Mouse (Mus musculus): ENCODE data around the gene Lman2. TPM values are rescaled to one million over a fixed set of nuclear protein-coding genes. Genes with fewer than 3 reads are reported as not detected.

The Lman2 gene
- polyA plus RNA-seq, 1 experiment from 2014 or later = 71.6 TPM

DNA sequence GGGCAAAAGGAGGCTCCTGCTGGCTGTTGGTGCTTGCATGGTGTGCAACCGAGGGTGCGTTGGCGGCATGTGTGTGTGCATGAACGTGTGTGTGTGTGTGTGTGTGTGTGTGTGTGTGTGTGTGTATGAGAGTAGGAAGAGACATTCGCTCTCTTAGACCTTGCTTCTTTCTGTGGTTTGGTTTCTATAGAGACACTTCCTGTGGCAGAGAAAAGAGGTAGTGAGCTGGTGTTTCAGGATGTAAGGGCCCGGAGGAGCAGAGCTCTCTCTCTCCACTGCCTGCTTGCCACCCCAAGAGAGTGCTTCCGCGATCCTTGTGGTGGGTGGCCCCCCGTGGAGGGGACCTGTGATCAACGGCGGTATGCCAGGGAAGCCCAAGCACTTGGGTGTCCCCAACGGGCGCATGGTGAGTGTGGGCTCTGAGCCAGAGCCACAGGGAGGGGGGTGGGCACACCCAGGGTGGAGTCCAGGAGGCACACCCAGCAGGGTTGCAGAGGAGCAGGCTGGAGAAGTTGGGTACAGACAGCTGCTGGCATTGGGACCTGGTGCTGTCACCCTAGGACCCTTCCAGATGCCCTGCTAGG lies 7.0 kb upstream of the Lman2 start, which contains the start of gene Rgs14:
Rgs14 (plus strand) TSS at position 202 of the 584 bp plus-strand sequence.
- peak; percentile 44; the same call in 1 of the 2 replicates for ATAC-seq (replicated peaks; ENCODE audit: insufficient number of reproducible peaks, insufficient read depth, low FRiP score, low read depth)
- 43% methylated on average over 13 of the region's 13 CpGs for WGBS
- Histone ChIP-seq H3K36me3 (no peaks in the 10 kb centered on the region), H3K4me3 (peak within 1 kb of the TSS; percentile 31), H3K27ac (no peak within 1 kb of the TSS), H3K9ac (peak within 1 kb of the TSS; percentile 38; the same call in 1 of the 2 replicates), H3K27me3 (peaks cover 50% of the 10 kb centered on the region), H3K9me3 (replicated peaks) (no peaks in the 10 kb centered on the region), H3K4me1 (replicated peaks) (peaks cover 7% of the 10 kb centered on the region), H3K4me2 (peak within 1 kb of the TSS; percentile 37)

DNA sequence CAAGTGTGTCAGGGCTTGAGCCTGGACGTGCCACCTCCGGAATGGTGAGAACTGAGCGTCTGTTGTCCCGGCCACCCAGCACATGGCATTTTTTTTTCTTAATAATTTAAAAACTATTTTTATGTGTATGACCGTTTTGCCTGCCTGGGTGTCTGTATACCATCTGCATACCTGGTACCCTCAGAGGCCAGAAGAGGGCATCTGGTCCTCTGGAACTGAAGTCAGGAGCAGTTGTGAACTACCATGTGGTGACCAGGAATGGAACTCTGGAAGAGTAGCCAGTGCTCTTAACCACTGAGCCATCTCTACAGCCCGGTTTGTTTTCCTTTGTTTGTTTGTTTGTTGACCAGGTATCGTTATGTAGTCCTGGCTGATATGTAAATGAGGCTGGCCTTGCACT lies 5.8 kb upstream of the Lman2 start:
- no peak overlapping the region for H3K4me3 ChIP-seq
- ATAC-seq (replicated peaks; ENCODE audit: insufficient number of reproducible peaks, insufficient read depth, low FRiP score, low read depth) = no peak
- no peaks in the 10 kb centered on the region for H3K36me3 ChIP-seq
- 70% methylated on average over 7 of the region's 7 CpGs for WGBS
- H3K27me3 ChIP-seq = peaks cover 37% of the 10 kb centered on the region
- H3K4me1 ChIP-seq (replicated peaks) = peaks cover 7% of the 10 kb centered on the region
- H3K4me2 ChIP-seq = no peak overlapping the region
- H3K9ac ChIP-seq = no peak overlapping the region
- H3K9me3 ChIP-seq (replicated peaks) = no peaks in the 10 kb centered on the region
- H3K27ac ChIP-seq = no peak overlapping the region

DNA sequence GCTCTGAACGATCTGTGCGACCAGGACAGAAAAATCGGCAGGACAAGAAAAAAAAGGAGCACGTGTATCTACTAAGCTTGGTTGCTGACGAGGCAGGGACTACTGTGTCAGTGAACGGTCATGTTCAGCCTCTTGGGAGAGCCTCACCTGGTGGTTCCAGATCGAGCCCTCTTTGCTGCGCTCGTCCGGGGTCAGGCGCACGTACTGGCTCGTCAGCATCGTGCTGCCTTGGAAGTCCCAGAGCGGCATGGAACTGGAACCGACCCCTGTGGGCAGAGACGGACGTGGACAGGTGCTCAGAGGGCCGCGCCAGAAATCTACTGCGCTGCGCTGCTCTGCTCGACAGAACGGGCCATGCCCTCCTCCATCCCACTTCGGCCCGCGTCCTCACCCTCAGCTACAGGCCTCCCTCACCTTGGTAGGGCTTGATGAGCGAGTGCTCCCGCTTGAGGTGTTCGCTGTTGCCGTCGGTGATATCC lies 570 bp downstream of the Lman2 start:
- Histone ChIP-seq H3K4me2 (peak overlapping the region; percentile 75), H3K9me3 (replicated peaks) (no peaks in the 10 kb centered on the region), H3K4me1 (replicated peaks) (peaks cover 21% of the 10 kb centered on the region), H3K9ac (peak overlapping the region; percentile 93), H3K36me3 (peaks cover 24% of the 10 kb centered on the region), H3K4me3 (peak overlapping the region; percentile 90), H3K27me3 (peaks cover 2% of the 10 kb centered on the region; the same call in 1 of the 2 replicates), H3K27ac (peak overlapping the region; percentile 95)
- ATAC-seq (replicated peaks; ENCODE audit: insufficient number of reproducible peaks, insufficient read depth, low FRiP score, low read depth) = peak; percentile 33
- under 1% methylated on average over 32 of the region's 32 CpGs for WGBS

DNA sequence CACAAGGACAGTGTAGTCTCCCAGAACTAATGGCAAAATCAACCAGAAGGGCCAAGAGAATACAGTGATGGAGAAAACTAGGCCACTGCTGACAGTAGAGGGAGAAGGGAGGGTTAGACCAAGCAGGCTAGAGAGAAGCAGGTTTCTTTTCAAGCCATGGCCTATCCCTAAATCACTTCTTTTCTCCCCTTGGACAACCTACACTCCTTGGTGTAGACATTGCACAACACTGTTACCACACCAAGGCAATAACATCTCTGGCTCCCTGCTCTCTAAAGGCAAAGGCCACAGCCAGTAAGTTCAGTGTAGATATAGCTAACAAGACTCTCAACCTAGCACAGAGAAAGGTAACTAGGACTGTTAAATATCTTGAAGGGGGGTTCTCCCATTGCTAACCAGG lies 1.4 kb downstream of the Lman2 start:
- H3K9ac ChIP-seq = peak overlapping the region; percentile 93; the same call in 1 of the 2 replicates

DNA sequence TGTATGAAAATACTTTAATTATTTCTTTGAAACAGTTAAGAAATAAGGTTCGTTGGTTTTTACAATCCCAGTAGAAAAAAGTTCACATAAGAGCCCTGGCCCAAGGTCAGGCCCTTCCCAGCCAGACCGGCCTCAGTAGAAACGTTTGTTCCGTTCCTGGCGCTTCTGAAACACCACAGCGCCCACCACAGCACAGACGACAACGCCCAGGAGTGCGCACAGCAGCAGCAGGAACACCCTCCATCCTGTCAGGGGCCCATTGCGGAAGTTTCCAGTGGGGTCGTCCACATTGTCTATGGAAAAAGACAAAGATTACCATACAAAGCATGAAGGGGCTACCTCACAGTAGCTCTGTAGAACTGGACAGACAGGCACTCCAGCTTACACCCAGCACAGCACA lies 15.8 kb downstream of the Lman2 start:
- 79% methylated on average over 11 of the region's 11 CpGs for WGBS
- no peak overlapping the region for H3K4me2 ChIP-seq
- 0 out of 2 replicates have a peak, but pooled peaks cover 5% of the 10 kb centered on the region for H3K4me1 ChIP-seq (replicated peaks)
- H3K9ac ChIP-seq = no peak overlapping the region
- H3K27ac ChIP-seq = no peak overlapping the region
- H3K27me3 ChIP-seq = no peaks in the 10 kb centered on the region
- no peak for ATAC-seq (replicated peaks; ENCODE audit: insufficient number of reproducible peaks, insufficient read depth, low FRiP score, low read depth)
- no peak overlapping the region for H3K4me3 ChIP-seq
- H3K36me3 ChIP-seq = peaks cover 75% of the 10 kb centered on the region
- H3K9me3 ChIP-seq (replicated peaks) = no peaks in the 10 kb centered on the region

More for the DNA sequence above, 1.4 kb downstream of the Lman2 start:
- Histone ChIP-seq H3K9me3 (replicated peaks) (no peaks in the 10 kb centered on the region), H3K4me1 (replicated peaks) (peaks cover 21% of the 10 kb centered on the region), H3K4me2 (peak overlapping the region; percentile 75), H3K4me3 (peak overlapping the region; percentile 90), H3K36me3 (peaks cover 31% of the 10 kb centered on the region), H3K27me3 (no peaks in the 10 kb centered on the region), H3K27ac (no peak overlapping the region)
- ATAC-seq (replicated peaks; ENCODE audit: insufficient number of reproducible peaks, insufficient read depth, low FRiP score, low read depth) = no peak

DNA sequence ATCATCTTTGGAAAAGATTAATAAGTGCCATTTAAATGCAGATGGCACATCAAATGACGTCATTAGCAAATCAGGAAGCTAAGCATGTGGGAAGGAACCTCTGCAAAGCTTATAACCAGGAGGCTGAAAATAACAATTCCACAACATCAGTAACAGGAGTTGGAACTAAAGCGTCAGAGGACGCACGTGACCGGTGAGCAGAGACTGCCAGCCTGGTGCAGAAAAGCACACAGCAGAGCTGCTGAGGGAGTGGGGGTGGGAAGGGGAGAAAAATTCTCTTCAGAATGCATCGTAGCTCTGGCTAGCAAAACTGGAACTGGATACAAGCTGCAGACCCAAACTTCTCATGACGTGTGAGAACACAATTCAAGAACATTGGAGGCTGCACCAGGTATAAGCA lies 18.3 kb downstream of the Lman2 start:
- peaks cover 56% of the 10 kb centered on the region for H3K36me3 ChIP-seq

DNA sequence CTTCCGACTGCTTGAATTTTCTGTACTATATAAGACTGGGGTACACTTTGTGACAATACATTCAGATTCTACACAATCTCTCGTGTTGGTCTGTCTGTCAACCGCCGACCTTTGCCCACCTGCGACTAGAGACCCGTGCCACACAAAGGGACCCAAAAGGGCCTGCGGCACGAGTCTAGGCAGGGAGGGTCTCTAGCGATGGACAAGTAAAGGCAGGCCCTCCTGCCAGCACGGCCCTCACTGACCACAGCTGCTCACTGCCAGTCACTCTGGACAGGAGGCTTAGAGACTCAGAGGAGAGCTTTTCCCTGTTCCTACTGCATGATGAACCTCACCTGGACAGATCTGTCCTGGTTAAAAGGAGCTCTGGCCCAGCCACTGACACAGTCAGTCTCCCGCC lies 20.1 kb downstream of the Lman2 start:
- Histone ChIP-seq H3K36me3 (peaks cover 39% of the 10 kb centered on the region), H3K27ac (no peak overlapping the region), H3K4me2 (no peak overlapping the region), H3K9ac (no peak overlapping the region), H3K4me3 (no peak overlapping the region), H3K9me3 (replicated peaks) (no peaks in the 10 kb centered on the region), H3K4me1 (replicated peaks) (0 out of 2 replicates have a peak, but pooled peaks cover 3% of the 10 kb centered on the region), H3K27me3 (no peaks in the 10 kb centered on the region)
- ATAC-seq (replicated peaks; ENCODE audit: insufficient number of reproducible peaks, insufficient read depth, low FRiP score, low read depth) = no peak
- 35% methylated on average over 11 of the region's 11 CpGs for WGBS

More for the DNA sequence above, 18.3 kb downstream of the Lman2 start:
- Histone ChIP-seq H3K4me3 (no peak overlapping the region), H3K9ac (no peak overlapping the region), H3K4me1 (replicated peaks) (0 out of 2 replicates have a peak, but pooled peaks cover 5% of the 10 kb centered on the region), H3K27me3 (no peaks in the 10 kb centered on the region), H3K27ac (no peak overlapping the region), H3K9me3 (replicated peaks) (no peaks in the 10 kb centered on the region), H3K4me2 (no peak overlapping the region)
- no peak for ATAC-seq (replicated peaks; ENCODE audit: insufficient number of reproducible peaks, insufficient read depth, low FRiP score, low read depth)
- WGBS = 83% methylated on average over 7 of the region's 7 CpGs

DNA sequence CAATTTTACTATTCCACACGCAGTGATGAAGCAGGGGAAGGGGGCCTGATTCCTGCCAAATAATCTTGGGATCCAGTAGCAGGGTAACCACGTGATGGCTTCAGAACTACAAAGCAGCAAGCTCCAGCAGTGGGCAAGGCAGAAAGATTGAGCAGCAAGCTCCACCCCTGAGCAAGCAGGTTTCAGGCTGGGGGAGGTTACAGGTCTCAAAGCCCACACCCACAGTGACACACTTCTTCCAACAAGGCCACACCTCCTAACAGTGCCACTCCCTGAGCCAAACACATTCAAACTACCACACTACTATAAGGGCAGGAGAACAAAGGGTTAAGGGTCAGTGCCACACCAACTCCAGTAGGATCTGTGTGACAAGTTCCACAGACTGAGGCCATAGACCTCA lies 23.3 kb downstream of the Lman2 start:
- Histone ChIP-seq H3K27me3 (no peaks in the 10 kb centered on the region), H3K9ac (no peak overlapping the region), H3K4me3 (no peak overlapping the region), H3K27ac (no peak overlapping the region), H3K36me3 (peaks cover 7% of the 10 kb centered on the region; the same call in 1 of the 2 replicates), H3K4me2 (no peak overlapping the region), H3K4me1 (replicated peaks) (0 out of 2 replicates have a peak, but pooled peaks cover 3% of the 10 kb centered on the region), H3K9me3 (replicated peaks) (no peaks in the 10 kb centered on the region)
- 43% methylated on average over 2 of the region's 2 CpGs for WGBS
- ATAC-seq (replicated peaks; ENCODE audit: insufficient number of reproducible peaks, insufficient read depth, low FRiP score, low read depth) = no peak

DNA sequence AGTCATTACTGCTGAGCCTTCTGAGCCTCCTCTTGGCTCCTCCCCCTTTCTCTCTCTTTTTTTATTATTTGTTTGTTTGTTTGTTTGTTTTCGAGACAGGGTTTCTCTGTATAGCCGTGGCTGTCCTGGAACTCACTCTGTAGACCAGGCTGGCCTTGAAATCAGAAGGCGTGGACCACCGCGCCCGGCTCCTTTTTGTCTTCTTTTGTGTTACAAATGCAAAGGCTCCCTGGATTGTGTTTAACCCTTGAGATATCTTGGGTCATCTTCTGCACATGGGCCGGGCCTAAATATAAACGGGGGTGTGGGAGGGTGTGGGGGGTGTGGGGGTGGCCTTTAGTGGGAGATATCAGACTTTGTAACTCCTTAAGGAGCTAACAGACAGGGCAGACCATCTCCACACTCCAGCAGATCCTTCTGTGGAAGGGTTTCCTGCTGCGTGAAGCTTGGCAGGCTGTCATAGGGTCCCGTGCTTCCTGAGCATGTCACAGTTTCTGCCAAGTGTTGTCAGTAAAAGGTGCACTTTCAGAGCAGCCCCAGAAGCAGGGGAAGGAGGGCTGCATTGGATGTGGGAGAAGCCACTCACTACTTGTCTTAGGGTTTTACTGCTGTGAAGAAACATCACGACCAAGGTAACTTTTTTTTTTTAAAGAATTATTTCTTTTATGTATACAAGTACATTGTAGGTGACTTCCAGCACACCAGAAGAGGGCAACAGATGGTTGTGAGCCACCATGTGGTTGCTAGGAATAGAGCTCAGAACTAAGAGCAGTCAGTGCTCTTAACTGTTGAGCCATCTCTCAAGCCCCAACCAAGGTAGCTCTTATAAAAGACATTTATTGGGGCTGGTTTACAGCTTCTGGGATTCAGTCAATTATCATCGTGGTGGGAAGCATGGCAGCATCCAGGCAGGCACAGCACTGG lies 24.2 kb downstream of the Lman2 start:
- Histone ChIP-seq H3K9me3 (replicated peaks) (no peaks in the 10 kb centered on the region), H3K4me3 (no peak overlapping the region), H3K36me3 (0 out of 2 replicates have a peak, but pooled peaks cover under 1% of the 10 kb centered on the region), H3K27me3 (no peaks in the 10 kb centered on the region), H3K4me2 (no peak overlapping the region), H3K4me1 (replicated peaks) (0 out of 2 replicates have a peak, but pooled peaks cover 3% of the 10 kb centered on the region), H3K27ac (no peak overlapping the region), H3K9ac (no peak overlapping the region)
- no peak for ATAC-seq (replicated peaks; ENCODE audit: insufficient number of reproducible peaks, insufficient read depth, low FRiP score, low read depth)
- 57% methylated on average over 12 of the region's 12 CpGs for WGBS

DNA sequence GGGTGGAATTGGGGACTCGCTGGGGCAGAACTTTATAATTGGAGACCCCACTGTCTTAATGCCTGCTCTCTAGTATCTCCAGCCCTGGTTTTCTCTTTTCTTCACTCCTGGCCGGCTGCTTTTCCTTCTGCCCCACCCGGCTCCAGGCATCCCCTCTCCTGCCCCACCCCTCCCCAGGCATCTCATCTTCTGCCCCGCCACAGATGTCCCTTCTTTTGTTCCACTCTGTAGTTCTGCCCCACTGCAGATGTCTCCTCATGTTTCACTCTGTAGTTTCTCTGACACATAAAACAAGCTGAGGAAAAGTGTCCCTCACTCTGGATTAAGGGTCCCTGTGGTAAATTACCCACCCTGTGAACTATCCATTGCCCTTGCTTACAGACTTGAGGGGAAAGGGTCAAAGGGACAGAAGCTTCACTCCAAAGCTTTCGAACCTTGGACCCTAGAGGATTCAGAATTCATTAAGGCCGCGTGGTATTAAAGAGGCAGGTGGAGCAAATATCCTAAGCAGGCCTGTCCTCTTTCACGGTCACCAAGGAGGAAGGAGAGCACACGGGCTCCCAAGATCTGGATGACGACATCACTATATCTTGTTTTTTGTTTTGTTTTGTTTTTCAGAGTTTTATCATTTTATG lies 25.1 kb downstream of the Lman2 start:
- no peaks in the 10 kb centered on the region for H3K36me3 ChIP-seq
- no peak for ATAC-seq (replicated peaks; ENCODE audit: insufficient number of reproducible peaks, insufficient read depth, low FRiP score, low read depth)
- no peak overlapping the region for H3K27ac ChIP-seq
- H3K4me1 ChIP-seq (replicated peaks) = 0 out of 2 replicates have a peak, but pooled peaks cover 3% of the 10 kb centered on the region
- H3K9ac ChIP-seq = no peak overlapping the region
- no peaks in the 10 kb centered on the region for H3K9me3 ChIP-seq (replicated peaks)
- 68% methylated on average over 10 of the region's 10 CpGs for WGBS
- H3K4me2 ChIP-seq = no peak overlapping the region
- no peak overlapping the region for H3K4me3 ChIP-seq
- no peaks in the 10 kb centered on the region for H3K27me3 ChIP-seq

DNA sequence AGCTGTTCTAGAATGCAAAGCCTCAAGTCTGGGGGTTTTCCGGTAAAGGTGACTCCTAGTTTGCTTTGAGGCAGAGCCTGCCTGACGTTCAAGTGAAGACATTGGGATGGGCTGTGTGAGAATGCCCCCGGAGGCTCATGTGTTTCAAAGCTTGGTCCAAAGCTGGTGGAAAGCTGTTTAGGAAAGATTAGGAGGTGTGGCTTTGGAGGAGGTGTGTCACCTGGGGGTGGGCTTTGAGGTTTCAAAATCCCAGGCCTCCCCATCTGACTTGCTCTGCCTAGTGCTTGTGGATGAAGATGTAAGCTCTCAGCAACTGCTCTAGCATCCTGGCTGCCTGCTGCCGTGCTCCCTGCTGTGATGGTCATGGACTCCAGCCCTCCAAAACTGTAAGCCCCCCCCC lies 26.9 kb downstream of the Lman2 start:
- H3K4me1 ChIP-seq (replicated peaks) = peaks cover 3% of the 10 kb centered on the region
- no peaks in the 10 kb centered on the region for H3K9me3 ChIP-seq (replicated peaks)
- no peak overlapping the region for H3K4me2 ChIP-seq
- H3K27ac ChIP-seq = no peak overlapping the region
- no peak overlapping the region for H3K4me3 ChIP-seq
- WGBS = 70% methylated on average over 4 of the region's 4 CpGs
- H3K36me3 ChIP-seq = no peaks in the 10 kb centered on the region
- H3K27me3 ChIP-seq = no peaks in the 10 kb centered on the region
- no peak for ATAC-seq (replicated peaks; ENCODE audit: insufficient number of reproducible peaks, insufficient read depth, low FRiP score, low read depth)
- H3K9ac ChIP-seq = no peak overlapping the region

All from heart, embryonic 15.5 days (tissue).